Comparison of ENCODE assay signal across 8 mouse cellular contexts in genomic region chr19:6140678-6141393, GRCm38 (mm10). TPM values are rescaled to one million over a fixed set of nuclear protein-coding genes. Genes with fewer than 3 reads are reported as not detected.
DNase-seq lines count a peak whose midpoint lies in the region; ATAC-seq lines count a peak whose summit lies in the region.

Batf2 (plus strand) TSS chr19:6140983.

- peak; percentile 94 for ATAC-seq in hindbrain, embryonic 14.5 days (ENCODE audit: low FRiP score)

- H3K4me2 ChIP-seq in hindbrain, embryonic 14.5 days (replicated peaks): peak within 1 kb of the TSS; percentile 76

- WGBS in hindbrain, embryonic 14.5 days: under 1% methylated on average over 68 of the region's 68 CpGs

- H3K4me3 ChIP-seq in hindbrain, embryonic 14.5 days (replicated peaks; ENCODE audit: low read length): peak within 1 kb of the TSS; percentile 46

- H3K27me3 ChIP-seq in hindbrain, embryonic 14.5 days (ENCODE audit: control insufficient read depth, insufficient read depth, low read length): no peaks in the 10 kb centered on the region

- peak within 1 kb of the TSS; percentile 96 for H3K27ac ChIP-seq in hindbrain, embryonic 14.5 days

- peaks cover 10% of the 10 kb centered on the region for H3K4me1 ChIP-seq in hindbrain, embryonic 14.5 days (replicated peaks; ENCODE audit: control insufficient read depth, insufficient read depth, low read length)

- DNase-seq in NIH3T3 (ENCODE audit: low read depth): peak; percentile 98
- DNase-seq in cerebellum, postnatal 10 days: peak; percentile 96 to 97
- peak; percentile 88 to 89 for DNase-seq in frontal cortex, postnatal 14 days (ENCODE audit: low spot score in 2 of 2)
- peak; percentile 93 for DNase-seq in hindbrain, embryonic 14.5 days (ENCODE audit: low spot score)
- DNase-seq in layer of hippocampus, postnatal 36 days: peak; percentile 91
- DNase-seq in lung, postnatal 36 days: peak; percentile 94
- peak; percentile 98 for DNase-seq in retina, postnatal 1 day
- peak; percentile 80 to 89 for DNase-seq in urinary bladder, adult 18-20 months (ENCODE audit: low spot score in 2 of 2)

- peak within 1 kb of the TSS; percentile 73 for H3K9ac ChIP-seq in hindbrain, embryonic 14.5 days

- no peaks in the 10 kb centered on the region for H3K9me3 ChIP-seq in hindbrain, embryonic 14.5 days (ENCODE audit: control insufficient read depth, low read length)

- peaks cover 18% of the 10 kb centered on the region; the same call in 1 of the 2 replicates for H3K36me3 ChIP-seq in hindbrain, embryonic 14.5 days (replicated peaks; ENCODE audit: control insufficient read depth, insufficient read depth)

RNA-seq across cellular contexts. Expression of gene Batf2, which starts in this region (rescaled TPM):
- polyA plus RNA-seq in hindbrain, embryonic 14.5 days (2014; fragmentation: Nextera tagmentation; extraction: Ambion mirVana): not detected in 2 replicates
- under 1 TPM; 0.28 to 0.60 TPM for total RNA-seq in layer of hippocampus, postnatal 36 days (2021)

Comparison
In these comparisons a context has a peak if more than half of its experiments do, and no peak if none do; other contexts are left out.
1. Peak in every context shown above with its lines: DNase-seq, ATAC-seq, H3K4me3 ChIP-seq and H3K27ac ChIP-seq.
2. Peak in DNase-seq, ATAC-seq, H3K4me3 ChIP-seq, H3K27ac ChIP-seq, H3K9ac ChIP-seq and H3K4me2 ChIP-seq in hindbrain, embryonic 14.5 days; RNA of the gene not detected or under 1 TPM.
3. Peak in DNase-seq in layer of hippocampus, postnatal 36 days; RNA of the gene not detected or under 1 TPM.